Mouse (Mus musculus): ENCODE results near the gene Gm156.
A peak's percentile ranks its signal among the peaks of the same experiment; 100 is the strongest.
"Not testable (repeated sequence)": the region's sequence is repeated elsewhere in the genome, so short reads cannot be mapped to it uniquely, and the experiment has no call there.

Gm156 gene

DNA sequence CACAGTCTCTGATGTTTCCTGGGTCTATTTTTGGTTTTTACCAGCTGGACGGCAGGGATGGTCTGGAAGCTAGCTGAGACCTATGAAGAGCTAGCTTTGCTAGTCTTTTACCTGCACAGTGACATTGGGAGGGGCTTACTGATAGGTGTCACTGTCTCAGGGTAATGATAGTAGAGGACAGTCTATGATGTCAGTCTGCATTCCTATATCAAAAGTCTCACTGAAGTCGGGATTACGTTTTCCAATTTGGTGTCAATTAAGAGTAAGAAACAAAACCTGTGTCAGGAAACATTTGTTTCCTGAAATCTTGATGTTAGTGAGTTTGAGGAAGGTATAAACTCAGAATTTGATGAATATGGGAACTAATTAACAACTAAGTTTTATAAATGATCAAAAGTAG lies at the start of gene Gm156:
Gene Gm156, minus strand, starts transcription at position 101 of the 400 bp plus-strand sequence.
- not testable (repeated sequence) for DNase-seq

DNA sequence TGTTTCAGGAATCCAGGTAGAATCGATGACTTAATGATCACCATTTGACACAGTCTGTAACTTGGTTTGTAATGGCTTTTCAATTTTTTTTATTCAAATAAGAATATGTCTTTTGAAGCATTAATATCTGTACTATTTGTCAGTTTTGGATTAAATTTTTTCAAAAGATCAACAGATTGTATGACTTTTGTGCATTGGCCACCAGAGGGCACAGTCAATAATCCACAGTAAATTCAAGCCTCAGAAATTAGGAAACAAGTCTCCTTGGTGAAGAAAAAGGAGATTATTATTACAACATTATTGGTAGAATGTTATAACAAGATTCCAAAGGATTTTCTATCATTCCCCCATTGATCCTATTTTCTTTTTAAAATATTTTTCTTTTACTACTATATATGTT lies 41.5 kb upstream of the Gm156 start:
- no peak for DNase-seq

DNA sequence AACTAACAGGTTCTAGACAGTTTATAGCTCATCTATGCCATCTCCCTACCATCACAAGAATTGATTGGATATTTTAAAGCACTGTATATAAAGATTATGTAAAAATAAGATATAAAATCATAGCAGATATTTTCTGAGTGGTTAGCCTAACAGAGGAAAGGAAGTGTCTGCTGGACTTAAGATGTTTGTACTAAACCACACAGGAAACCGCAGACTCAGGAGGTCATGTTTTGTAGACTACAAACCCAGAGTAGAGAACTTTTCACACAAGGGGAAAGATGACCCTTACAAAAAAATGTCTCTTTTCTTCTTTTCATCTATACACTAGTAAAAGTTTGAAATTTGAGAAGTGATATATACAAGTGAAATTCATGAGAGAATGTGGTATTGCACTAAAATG lies 39.9 kb upstream of the Gm156 start:
- DNase-seq, result no peak

DNA sequence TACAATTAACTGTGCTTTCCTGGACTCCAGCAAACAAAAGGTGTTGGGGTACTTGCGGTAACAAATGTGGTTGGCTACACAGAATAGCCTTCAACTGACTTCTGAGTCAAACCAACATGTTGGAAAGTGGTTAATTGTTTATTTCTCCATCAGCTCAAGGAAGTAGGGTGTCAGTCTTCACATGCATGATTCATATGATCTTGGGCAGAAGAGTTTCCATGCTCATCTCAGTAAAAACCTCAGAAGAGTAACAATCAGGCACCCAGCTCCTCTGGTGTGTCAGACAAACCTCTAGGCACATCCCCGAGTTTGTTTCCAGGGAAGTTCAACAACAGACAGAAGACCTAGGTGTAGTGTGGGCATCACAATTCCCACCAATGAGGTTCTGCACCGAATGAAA lies 33.7 kb upstream of the Gm156 start:
- DNase-seq, result no peak

DNA sequence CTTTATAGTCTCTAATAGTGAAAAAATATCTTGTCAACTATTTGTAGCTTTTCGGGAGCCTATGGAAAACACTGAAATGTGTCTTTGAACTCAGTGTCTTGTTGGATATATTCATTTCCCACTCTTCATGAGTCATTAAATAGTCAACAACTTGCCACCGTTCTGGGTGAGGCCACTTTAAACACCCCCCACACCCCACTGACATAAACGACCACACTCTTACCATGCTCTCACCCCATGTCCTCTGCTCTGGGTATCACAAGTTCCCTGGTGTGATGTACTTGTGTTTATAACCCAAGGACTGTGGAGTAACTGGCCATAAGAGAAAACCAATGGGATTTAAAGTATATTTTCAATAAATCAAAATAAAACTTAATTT lies 36.4 kb downstream of the Gm156 start:
- DNase-seq, result no peak

DNA sequence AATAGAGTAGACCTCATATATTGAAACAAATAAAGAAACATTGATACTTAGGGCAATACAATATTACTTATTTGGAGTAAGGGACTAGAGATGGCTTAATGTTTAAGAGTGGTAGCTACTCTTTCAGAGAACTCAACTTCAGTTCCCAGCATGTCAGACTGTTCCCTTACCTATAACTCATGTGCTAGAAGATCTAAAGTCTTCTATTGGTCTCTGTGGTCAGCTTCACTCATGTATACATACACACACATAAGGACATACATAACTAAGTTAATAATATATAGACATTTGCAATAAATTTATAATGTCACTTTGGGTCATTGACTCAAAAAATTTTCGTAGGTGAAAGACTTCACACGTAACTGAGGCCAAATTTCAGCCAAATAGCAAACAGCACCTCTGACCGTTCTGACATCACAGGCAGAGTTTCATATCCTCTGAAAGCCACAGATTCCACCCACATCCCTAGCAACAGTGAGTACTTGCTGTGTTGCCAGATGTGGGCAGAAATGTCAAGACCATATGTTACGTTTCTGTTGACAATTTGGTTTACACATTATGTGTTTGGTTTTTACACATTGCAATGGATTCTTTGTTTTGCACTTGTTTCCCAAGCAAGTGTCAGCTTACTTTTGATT lies 36.9 kb downstream of the Gm156 start:
- no peak for DNase-seq

DNA sequence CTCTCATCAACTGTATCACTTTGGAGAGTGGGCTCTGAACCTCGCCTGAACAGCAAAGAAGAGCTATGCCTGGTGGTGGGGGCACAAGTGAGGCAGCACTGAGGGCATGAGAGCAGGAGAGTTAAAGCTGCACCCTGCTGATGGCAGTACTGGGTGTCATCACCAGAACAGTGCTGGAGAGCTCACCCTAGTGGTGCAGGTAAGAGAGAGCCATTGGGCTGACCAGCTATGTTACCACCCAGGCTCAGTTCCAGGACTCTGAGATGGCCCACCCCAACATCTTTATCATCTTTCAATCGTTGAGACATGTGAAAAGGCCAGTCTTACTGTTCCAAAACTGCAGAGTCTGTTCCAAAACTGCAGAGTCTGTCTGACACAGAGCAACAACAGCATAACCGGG lies 37.9 kb downstream of the Gm156 start:
- DNase-seq, result peak in 1 of 2 experiments; percentile 8

DNA sequence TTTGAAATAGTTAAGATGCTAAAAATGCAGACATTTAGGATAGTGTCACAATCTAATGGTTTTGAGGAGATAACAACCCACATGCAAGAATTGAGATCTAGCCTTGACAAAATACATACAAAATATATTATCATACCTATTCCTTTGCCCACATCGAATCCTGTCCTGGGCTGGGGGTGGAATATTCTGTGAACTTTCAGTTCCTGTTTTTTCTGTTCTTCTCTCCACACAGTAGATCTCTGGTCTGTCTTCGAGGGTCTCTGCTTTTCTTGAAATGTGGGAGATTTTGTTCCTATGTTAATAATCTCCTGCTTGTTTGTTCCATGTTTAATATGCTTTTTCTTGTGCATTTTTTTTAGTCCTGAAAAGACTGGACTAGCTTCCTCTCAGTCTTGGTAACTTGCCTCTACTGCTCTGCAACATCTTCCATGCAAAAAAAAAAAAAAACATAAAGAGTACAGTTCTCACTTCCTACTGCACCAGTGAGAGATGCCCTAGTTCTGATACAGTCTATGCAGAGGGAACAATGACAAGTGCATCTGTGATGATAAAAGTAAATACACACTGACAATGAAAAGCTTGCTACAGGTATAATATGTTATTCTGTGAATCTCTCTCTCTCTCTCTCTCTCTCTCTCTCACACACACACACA lies 43.9 kb downstream of the Gm156 start, which contains the start of gene Klri2:
Gene Klri2, minus strand, starts transcription at position 416 of the 653 bp plus-strand sequence.
- no peak for DNase-seq

DNA sequence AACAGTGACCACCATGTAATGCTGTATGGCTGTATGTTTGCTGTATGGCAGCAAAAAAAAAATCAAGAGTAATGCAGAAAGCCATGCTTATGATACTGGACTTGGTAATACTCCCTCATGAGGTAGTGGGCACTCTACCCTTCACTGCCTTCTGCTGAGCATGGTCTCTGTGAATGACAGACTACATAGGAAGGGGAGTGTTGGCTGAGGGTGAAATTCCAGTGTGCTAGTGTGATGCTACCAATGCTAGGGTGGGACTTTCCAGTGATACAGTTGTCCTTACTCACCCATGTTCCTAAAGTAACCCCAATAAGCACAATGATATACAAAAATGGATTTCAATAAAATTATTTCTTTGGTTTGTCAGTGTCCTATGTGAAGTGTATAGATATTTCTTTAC lies 47.7 kb downstream of the Gm156 start:
- no peak for DNase-seq

DNA sequence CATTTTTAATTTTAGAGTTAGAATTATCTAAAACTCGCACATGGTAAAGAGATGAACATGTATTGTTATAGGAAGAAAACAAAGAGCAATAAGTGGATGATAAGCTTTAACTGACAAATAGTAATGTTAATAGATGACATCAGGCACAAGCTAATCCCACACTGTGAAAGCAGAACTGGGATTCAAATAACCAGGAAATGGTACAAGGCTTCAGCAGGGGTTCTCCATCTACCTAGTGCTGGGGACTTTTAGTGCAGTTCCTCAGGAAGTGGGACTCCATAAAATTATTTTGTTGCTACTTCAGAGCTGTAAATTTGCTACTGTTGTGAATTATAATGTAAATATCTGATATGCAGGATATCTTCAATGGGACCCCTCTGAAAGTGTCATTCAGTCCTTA lies 56.8 kb downstream of the Gm156 start:
- DNase-seq, result no peak

DNA sequence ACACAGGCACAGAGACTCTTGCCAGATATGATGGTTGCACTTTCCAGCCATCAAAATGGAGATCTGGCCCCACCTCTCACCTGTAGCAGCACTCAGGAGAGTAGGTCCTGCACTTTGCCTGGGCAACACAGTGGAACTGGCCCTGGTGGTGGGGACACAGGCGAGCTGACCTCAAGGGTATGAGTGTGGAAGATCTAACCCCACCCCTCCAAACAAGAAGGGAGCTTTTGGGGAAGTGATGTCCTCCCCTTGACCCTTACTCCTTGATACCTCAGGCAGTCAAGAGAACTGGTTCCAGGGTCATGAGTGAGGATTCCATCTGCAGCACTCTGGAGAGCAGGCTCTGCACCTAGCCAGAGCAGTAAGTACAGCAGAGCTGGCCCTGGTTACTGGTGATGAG lies 62.7 kb downstream of the Gm156 start:
- DNase-seq, result no peak

DNA sequence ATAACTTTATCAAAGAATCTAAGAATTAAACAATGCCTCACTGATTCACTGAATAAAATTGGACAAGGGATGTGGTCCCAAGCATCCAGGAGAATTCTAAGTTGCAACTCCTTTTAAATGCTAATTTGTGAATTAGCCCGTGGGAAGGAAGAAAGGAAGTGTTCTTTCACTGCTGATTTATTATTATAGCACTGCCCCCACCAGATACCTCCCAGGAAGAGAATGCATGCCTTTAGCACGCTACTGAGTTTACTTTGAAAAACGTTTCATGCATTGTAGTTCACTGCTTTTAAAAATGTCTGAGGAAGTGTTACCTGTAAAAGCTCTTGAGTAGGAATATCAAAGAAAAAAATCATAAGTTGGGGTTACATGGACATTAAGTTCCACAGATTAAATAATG lies 63.6 kb downstream of the Gm156 start:
- DNase-seq, result no peak

DNA sequence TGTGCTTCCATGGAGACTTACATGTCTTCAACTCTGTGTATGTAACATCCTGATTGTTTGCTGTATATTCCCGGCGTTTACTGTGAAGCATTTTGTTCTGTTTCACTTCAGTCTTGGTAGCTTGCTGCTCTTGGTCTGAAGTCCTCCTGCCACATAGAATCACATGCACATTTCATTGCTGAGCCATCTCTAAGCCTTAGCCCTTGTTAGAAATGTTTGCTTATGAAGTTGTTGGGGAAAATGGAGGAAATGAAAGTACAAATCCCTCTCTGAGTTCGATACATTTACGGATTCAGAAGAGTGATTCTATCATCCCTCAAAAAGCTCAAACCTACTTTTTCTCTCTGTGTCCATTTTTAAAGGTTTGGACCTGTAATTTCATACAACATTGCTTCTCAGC lies 67.0 kb downstream of the Gm156 start, which contains the start of gene Klri1:
Gene Klri1, minus strand, starts transcription at position 101 of the 400 bp plus-strand sequence.
- no peak for DNase-seq

All from spleen, adult 18-20 months (tissue).